In the genomic region with DNA sequence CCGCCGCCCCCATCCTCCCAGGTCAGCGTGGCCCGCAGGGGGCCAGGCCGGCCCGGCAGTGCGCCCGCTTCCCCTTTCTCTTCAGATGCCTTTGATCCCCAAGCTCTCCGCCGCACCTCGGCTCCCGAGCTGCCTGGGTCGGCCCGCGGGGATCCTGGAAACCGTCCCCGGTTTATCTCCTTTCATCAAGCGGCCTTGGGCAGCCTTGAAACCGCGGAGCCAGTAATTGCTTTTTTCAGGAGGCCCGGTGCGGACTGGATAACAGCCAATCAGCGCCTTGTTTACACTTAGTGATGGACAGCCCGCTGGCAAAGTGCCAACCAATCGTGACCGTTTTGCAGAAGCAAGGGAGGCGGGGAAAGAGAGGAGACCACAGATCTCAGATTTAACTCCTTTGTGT, we compare ENCODE assay signal across 8 mouse cellular contexts. TPM values are rescaled to one million over a fixed set of nuclear protein-coding genes. Genes with fewer than 3 reads are reported as not detected.
DNase-seq lines count a peak whose midpoint lies in the region; ATAC-seq and TF ChIP-seq lines count a peak whose summit lies in the region.

No protein-coding gene starts in this region.

- peak overlapping the region; percentile 99 for H3K4me2 ChIP-seq in heart, embryonic 14.5 days (ENCODE audit: low read length)
- peak overlapping the region; percentile 71 for H3K4me2 ChIP-seq in liver, embryonic 14.5 days (ENCODE audit: low read depth)
- peak overlapping the region; percentile 98 for H3K4me2 ChIP-seq in neural tube, embryonic 11.5 days (ENCODE audit: low read depth)
- H3K4me2 ChIP-seq in stomach, postnatal 0 days (replicated peaks; ENCODE audit: low read depth): peak overlapping the region; percentile 91

- WGBS in heart, embryonic 14.5 days: under 1% methylated on average over 26 of the region's 27 CpGs
- under 1% methylated on average over 27 of the region's 27 CpGs for WGBS in liver, embryonic 14.5 days (ENCODE audit: insufficient replicate concordance)
- WGBS in neural tube, embryonic 11.5 days: under 1% methylated on average over 27 of the region's 27 CpGs
- WGBS in stomach, postnatal 0 days: under 1% methylated on average over 27 of the region's 27 CpGs

- no peaks in the 10 kb centered on the region for H3K27me3 ChIP-seq in C2C12 (ENCODE audit: control insufficient read depth, insufficient read depth, insufficient read length)
- H3K27me3 ChIP-seq in heart, embryonic 14.5 days (ENCODE audit: control insufficient read depth, insufficient read depth, low read length): no peaks in the 10 kb centered on the region
- peaks cover 69% of the 10 kb centered on the region for H3K27me3 ChIP-seq in liver, embryonic 14.5 days (ENCODE audit: control insufficient read depth, insufficient read depth, low read length)
- H3K27me3 ChIP-seq in neural tube, embryonic 11.5 days (ENCODE audit: control insufficient read depth, insufficient read depth, low read length): no peaks in the 10 kb centered on the region
- H3K27me3 ChIP-seq in stomach, postnatal 0 days (ENCODE audit: control insufficient read depth, insufficient read depth, low read length): no peaks in the 10 kb centered on the region

- peaks cover 88% of the 10 kb centered on the region for H3K79me2 ChIP-seq in C2C12 (ENCODE audit: control insufficient read depth, insufficient read depth)

- no peaks in the 10 kb centered on the region for H3K9me3 ChIP-seq in heart, embryonic 14.5 days (ENCODE audit: control insufficient read depth, low read length)
- H3K9me3 ChIP-seq in liver, embryonic 14.5 days (ENCODE audit: control insufficient read depth, low read length): no peaks in the 10 kb centered on the region
- H3K9me3 ChIP-seq in neural tube, embryonic 11.5 days (ENCODE audit: control insufficient read depth, low read length): no peaks in the 10 kb centered on the region
- no peaks in the 10 kb centered on the region for H3K9me3 ChIP-seq in stomach, postnatal 0 days (ENCODE audit: control insufficient read depth, low read length)

- peak overlapping the region; percentile 96 to 97; a peak in 3 of 4 replicates for H3K27ac ChIP-seq in heart, embryonic 14.5 days (replicated peaks in 1 of 2; ENCODE audit: control insufficient read depth in 1 of 2, insufficient read depth in 1 of 2, low read depth in 2 of 2, low read length in 2 of 2)
- H3K27ac ChIP-seq in liver, embryonic 14.5 days: no peak overlapping the region; the same call in 1 of the 2 replicates
- peak overlapping the region; percentile 99 for H3K27ac ChIP-seq in neural tube, embryonic 11.5 days (ENCODE audit: low read depth, low read length)
- peak overlapping the region; percentile 96 for H3K27ac ChIP-seq in stomach, postnatal 0 days (replicated peaks)

- peak overlapping the region; percentile 100 for H3K9ac ChIP-seq in heart, embryonic 14.5 days (ENCODE audit: low read length)
- peak overlapping the region; percentile 58 for H3K9ac ChIP-seq in liver, embryonic 14.5 days (replicated peaks)
- H3K9ac ChIP-seq in neural tube, embryonic 11.5 days (ENCODE audit: low read length): peak overlapping the region; percentile 100
- peak overlapping the region; percentile 98 for H3K9ac ChIP-seq in stomach, postnatal 0 days (ENCODE audit: low read length)

- peak overlapping the region; percentile 91 for H3ac ChIP-seq in C2C12 (ENCODE audit: control insufficient read depth, insufficient read length, low read depth)

- peak overlapping the region; percentile 93 for H3K4me3 ChIP-seq in C2C12 (ENCODE audit: insufficient read depth, poor library complexity, severe bottlenecking)
- H3K4me3 ChIP-seq in heart, embryonic 14.5 days (ENCODE audit: control insufficient read depth in 1 of 2, insufficient read depth in 1 of 2, low read depth in 1 of 2, low read length in 2 of 2): peak overlapping the region; percentile 93 to 95
- peak overlapping the region; percentile 66 to 70 for H3K4me3 ChIP-seq in liver, embryonic 14.5 days (ENCODE audit: insufficient read depth in 1 of 2, low read depth in 2 of 2, low read length in 2 of 2)
- H3K4me3 ChIP-seq in neural tube, embryonic 11.5 days (ENCODE audit: low read depth, low read length): peak overlapping the region; percentile 97
- H3K4me3 ChIP-seq in stomach, postnatal 0 days (ENCODE audit: low read depth, low read length): peak overlapping the region; percentile 97

- TF ChIP-seq CTCF in C2C12 (IDR thresholded peaks at IDR 0.05; ENCODE audit: control insufficient read depth, insufficient read depth, insufficient read length): no peak
- TF ChIP-seq CTCF in liver, embryonic 14.5 days (IDR thresholded peaks at IDR 0.05; ENCODE audit: low read depth): no peak
- no peak for TF ChIP-seq CTCF in stomach, postnatal 0 days (IDR thresholded peaks at IDR 0.05; ENCODE audit: low read depth)

- H3K79me3 ChIP-seq in C2C12 (ENCODE audit: low read depth): peaks cover 60% of the 10 kb centered on the region

- peak; percentile 51 for ATAC-seq in heart, embryonic 14.5 days (ENCODE audit: insufficient number of reproducible peaks, insufficient read depth, low FRiP score, low read depth)
- peak; percentile 46 for ATAC-seq in liver, embryonic 14.5 days (ENCODE audit: insufficient read depth)
- ATAC-seq in neural tube, embryonic 11.5 days (ENCODE audit: insufficient read depth, low FRiP score, low TSS enrichment): peak; percentile 64
- peak; percentile 74 for ATAC-seq in stomach, postnatal 0 days (ENCODE audit: low FRiP score, low TSS enrichment)

- peak; percentile 34 for DNase-seq in c-Kit-negative CD71-positive TER-119-positive erythroid progenitor cells, embryonic 14.5 days (ENCODE audit: low read depth, low spot score)
- peak; percentile 98 for DNase-seq in fibroblast of lung, adult 2 months (ENCODE audit: low read depth)
- DNase-seq in kidney, postnatal 25 days: peak; percentile 100
- DNase-seq in liver, embryonic 14.5 days (ENCODE audit: low read depth in 3 of 3, low spot score in 3 of 3): peak; percentile 86 to 88 (median 87)
- DNase-seq in neural tube, embryonic 11.5 days (ENCODE audit: low spot score): peak; percentile 100
- peak; percentile 99 for DNase-seq in stomach, postnatal 0 days (ENCODE audit: low spot score)

- TF ChIP-seq EP300 in liver, embryonic 14.5 days (IDR thresholded peaks at IDR 0.05; ENCODE audit: low read depth): peak; percentile 34; the same call in 1 of the 2 replicates
- peak; percentile 93 for TF ChIP-seq EP300 in stomach, postnatal 0 days (optimal IDR thresholded peaks at IDR 0.05)

- H3K4me1 ChIP-seq in heart, embryonic 14.5 days (ENCODE audit: control insufficient read depth in 2 of 2, insufficient read depth in 2 of 2, low read length in 2 of 2): peaks cover 32 to 41% of the 10 kb centered on the region in 2 experiments
- H3K4me1 ChIP-seq in liver, embryonic 14.5 days (replicated peaks; ENCODE audit: control insufficient read depth in 2 of 2, insufficient read depth in 2 of 2, low read length in 1 of 2): peaks cover 9 to 31% of the 10 kb centered on the region in 2 experiments
- H3K4me1 ChIP-seq in neural tube, embryonic 11.5 days (ENCODE audit: control insufficient read depth, insufficient read depth, low read length): peaks cover 40% of the 10 kb centered on the region
- peaks cover 26% of the 10 kb centered on the region for H3K4me1 ChIP-seq in stomach, postnatal 0 days (replicated peaks; ENCODE audit: control insufficient read depth, insufficient read depth)

- peaks cover 4% of the 10 kb centered on the region for H3K36me3 ChIP-seq in C2C12 (ENCODE audit: control insufficient read depth, insufficient read depth)
- no peaks in the 10 kb centered on the region for H3K36me3 ChIP-seq in heart, embryonic 14.5 days (ENCODE audit: control insufficient read depth, insufficient read depth, low read length)
- no peaks in the 10 kb centered on the region for H3K36me3 ChIP-seq in liver, embryonic 14.5 days (replicated peaks; ENCODE audit: control insufficient read depth, insufficient read depth, low read depth)
- H3K36me3 ChIP-seq in neural tube, embryonic 11.5 days (ENCODE audit: control insufficient read depth, insufficient read depth, low read length): no peaks in the 10 kb centered on the region
- H3K36me3 ChIP-seq in stomach, postnatal 0 days (ENCODE audit: control insufficient read depth, insufficient read depth, low read length): no peaks in the 10 kb centered on the region

TF ChIP-seq in C2C12, 6 proteins besides CTCF, POLR2A, EP300 and RAD21:
- TF ChIP-seq USF1 (IDR thresholded peaks at IDR 0.05; ENCODE audit: low read depth) (no peak), MYOD1 (IDR thresholded peaks at IDR 0.05; ENCODE audit: control insufficient read depth, insufficient read length, low read depth) (no peak), MAX (IDR thresholded peaks at IDR 0.05) (peak; percentile 71), CEBPB (IDR thresholded peaks at IDR 0.05; ENCODE audit: low read depth) (no peak)

RNA-seq across cellular contexts. Expression of a gene that starts 1.4 kb away (rescaled TPM):
- 10.8 TPM for polyA plus RNA-seq in C2C12 (2012; fragmentation: generic; extraction: Trizol)
- polyA plus RNA-seq in heart, embryonic 14.5 days (2014; fragmentation: Nextera tagmentation; extraction: Ambion mirVana): 8.8 and 9.1 TPM in 2 replicates
- polyA plus RNA-seq in liver, embryonic 14.5 days (2012; rRNA removed): 1.5 and 1.6 TPM in 2 replicates
- polyA plus RNA-seq in liver, embryonic 14.5 days (2014; fragmentation: Nextera tagmentation; extraction: Ambion mirVana): 0.75 and 1.2 TPM in 2 replicates
- polyA plus RNA-seq in neural tube, embryonic 11.5 days (2014; fragmentation: Nextera tagmentation; extraction: Ambion mirVana): 19.7 and 22.7 TPM in 2 replicates
- polyA plus RNA-seq in stomach, postnatal 0 days (2015; fragmentation: Nextera tagmentation; extraction: Ambion mirVana): 2.7 and 2.9 TPM in 2 replicates

Comparison
In these comparisons a context has a peak if more than half of its experiments do, and no peak if none do; other contexts are left out.
1. DNase-seq: peak in every context shown above with its lines; median percentile 100 in kidney, postnatal 25 days; 100 in neural tube, embryonic 11.5 days; 99 in stomach, postnatal 0 days; 98 in fibroblast of lung, adult 2 months; 87 in liver, embryonic 14.5 days; 34 in c-Kit-negative CD71-positive TER-119-positive erythroid progenitor cells, embryonic 14.5 days.